Mouse (Mus musculus) midbrain, embryonic 13.5 days (tissue): ENCODE data around the gene Capn5. TPM values are rescaled to one million over a fixed set of nuclear protein-coding genes. Genes with fewer than 3 reads are reported as not detected.

Source experiments
- ATAC-seq: fragments of 200-750 bp; cut with Nextera tagmentation; 2 replicates; pipeline ENCODE4 v1.8.0; 2017; ENCODE audit warnings: mild to moderate bottlenecking, moderate TSS enrichment, moderate library complexity
- H3K27ac ChIP-seq: fragments of 300-500 bp; sonication (generic); 2 replicates; pipeline ENCODE4 v1.5.1; 2015; ENCODE audit warnings: inconsistent platforms, mild to moderate bottlenecking, moderate library complexity
- H3K27me3 ChIP-seq: fragments of 300-500 bp; sonication (generic); 2 replicates; pipeline ENCODE4 v1.6.1; 2015; ENCODE audit warnings: mild to moderate bottlenecking, inconsistent platforms
- H3K36me3 ChIP-seq: fragments of 300-500 bp; sonication (generic); 2 replicates; pipeline ENCODE4 v1.6.1; 2015; ENCODE audit warnings: mild to moderate bottlenecking, inconsistent platforms
- H3K4me1 ChIP-seq: fragments of 300-500 bp; sonication (generic); replicated peaks from 2 replicates; pipeline ENCODE4 v1.6.1; 2015; ENCODE audit warnings: inconsistent platforms
- H3K4me2 ChIP-seq: fragments of 300-500 bp; sonication (generic); replicated peaks from 2 replicates; pipeline ENCODE4 v1.6.1; 2015; ENCODE audit warnings: moderate library complexity, mild to moderate bottlenecking, inconsistent platforms
- H3K4me3 ChIP-seq: fragments of 300-500 bp; sonication (generic); replicated peaks from 2 replicates; pipeline ENCODE4 v1.5.1; 2015; ENCODE audit warnings: mild to moderate bottlenecking, inconsistent platforms
- H3K9ac ChIP-seq: fragments of 300-500 bp; sonication (generic); replicated peaks from 2 replicates; pipeline ENCODE4 v1.6.1; 2015; ENCODE audit warnings: mild to moderate bottlenecking, inconsistent platforms
- H3K9me3 ChIP-seq: fragments of 300-500 bp; sonication (generic); 2 replicates; pipeline ENCODE4 v1.6.1; 2016; ENCODE audit warnings: mild to moderate bottlenecking, inconsistent platforms
- WGBS: fragments of 180-500 bp; shearing (Covaris S2); methylation state at CpG from one replicate; pipeline ENCODE4 v1.1.7; 2015; 5-methylcytosine and 5-hydroxymethylcytosine counted together
- polyA plus RNA-seq: library from polyadenylated mRNA; unstranded; fragments of >200 nt; fragmentation: Nextera tagmentation; extraction: Ambion mirVana; gene quantifications from 2 replicates; pipeline ENCODE4 v1.2.1, GENCODE M21; 2015

The Capn5 gene
- polyA plus RNA-seq, 1 experiment from 2014 or later = 10.1 TPM

GRCm38 (mm10) chr7:98102488-98102887, 75.6 kb downstream of the Capn5 start:
- Histone ChIP-seq H3K4me3 (no peak overlapping the region), H3K9me3 (no peaks in the 10 kb centered on the region), H3K9ac (peak overlapping the region; percentile 65; the same call in 1 of the 2 replicates), H3K27me3 (no peaks in the 10 kb centered on the region), H3K4me1 (peaks cover 23% of the 10 kb centered on the region), H3K36me3 (peaks cover 7% of the 10 kb centered on the region), H3K4me2 (peak overlapping the region; percentile 54), H3K27ac (0 out of 2 replicates have a peak overlapping the region, but pooled peaks have one; percentile 39)
- WGBS = 94% methylated on average over 11 of the region's 11 CpGs
- ATAC-seq = peak; percentile 37

- Histone ChIP-seq H3K9ac (no peak overlapping the region), H3K4me3 (no peak overlapping the region), H3K4me1 (peaks cover 14% of the 10 kb centered on the region), H3K27me3 (no peaks in the 10 kb centered on the region), H3K4me2 (no peak overlapping the region), H3K36me3 (peaks cover 28% of the 10 kb centered on the region), H3K27ac (no peak overlapping the region), H3K9me3 (no peaks in the 10 kb centered on the region)
- ATAC-seq = no peak
- 96% methylated on average over 8 of the region's 8 CpGs for WGBS
Measured at GRCm38 (mm10) chr7:98097557-98097956, 80.5 kb downstream of the Capn5 start.

- Histone ChIP-seq H3K27me3 (no peaks in the 10 kb centered on the region), H3K9ac (no peak overlapping the region), H3K9me3 (no peaks in the 10 kb centered on the region), H3K4me1 (no peaks in the 10 kb centered on the region), H3K27ac (no peak overlapping the region), H3K4me2 (no peak overlapping the region), H3K36me3 (peaks cover 39% of the 10 kb centered on the region), H3K4me3 (no peak overlapping the region)
- 92% methylated on average over 4 of the region's 4 CpGs for WGBS
- ATAC-seq = no peak
Measured at GRCm38 (mm10) chr7:98095852-98096251, 82.2 kb downstream of the Capn5 start.

DNA sequence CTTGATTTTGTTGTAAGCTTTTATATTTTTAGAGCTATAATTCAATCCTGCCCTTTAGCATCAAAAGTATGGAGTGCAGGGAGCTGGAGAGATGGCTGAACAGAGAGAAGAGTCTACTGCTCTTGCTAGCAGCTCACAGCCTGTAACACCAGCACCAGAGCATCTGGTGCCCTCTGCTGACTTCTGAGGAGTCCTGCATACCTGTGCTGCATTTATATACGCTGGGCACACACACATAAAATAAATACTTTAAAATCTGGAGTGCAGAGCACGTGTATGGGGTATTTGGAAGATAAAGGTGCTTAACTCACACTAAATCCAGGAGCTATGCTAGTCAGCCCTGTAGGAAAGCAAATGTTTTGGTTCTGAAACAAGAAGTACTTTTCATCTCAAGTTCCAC, 91.7 kb downstream of the Capn5 start:
- Histone ChIP-seq H3K36me3 (peaks cover 10% of the 10 kb centered on the region; the same call in 1 of the 2 replicates), H3K4me2 (no peak overlapping the region), H3K4me1 (peaks cover 21% of the 10 kb centered on the region), H3K27me3 (no peaks in the 10 kb centered on the region), H3K27ac (no peak overlapping the region), H3K4me3 (no peak overlapping the region), H3K9ac (no peak overlapping the region), H3K9me3 (no peaks in the 10 kb centered on the region)
- WGBS = 44% methylated on average over 2 of the region's 2 CpGs
- no peak for ATAC-seq

DNA sequence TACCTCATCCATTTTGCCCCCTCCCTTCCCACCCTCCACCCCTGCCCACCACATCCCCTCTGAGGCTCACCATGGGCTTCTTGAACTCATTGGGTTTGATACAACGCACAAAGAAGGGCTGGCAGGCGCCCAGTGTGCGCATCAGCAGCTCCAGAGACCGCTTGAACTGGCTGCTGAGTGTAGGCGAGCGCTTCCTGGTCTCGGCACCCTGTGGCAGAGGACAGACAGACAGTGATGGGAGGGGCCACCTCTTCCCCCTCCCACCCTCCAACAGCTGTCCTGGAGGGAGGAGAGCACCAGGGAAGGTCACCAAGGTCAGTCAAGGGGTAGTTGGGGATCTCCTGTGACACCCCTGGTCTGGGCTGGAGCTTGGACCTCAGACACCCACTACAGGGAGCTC, 92.8 kb downstream of the Capn5 start:
- Histone ChIP-seq H3K9ac (no peak overlapping the region), H3K4me3 (no peak overlapping the region), H3K36me3 (peaks cover 4% of the 10 kb centered on the region), H3K9me3 (no peaks in the 10 kb centered on the region), H3K4me2 (no peak overlapping the region), H3K27ac (no peak overlapping the region), H3K27me3 (no peaks in the 10 kb centered on the region), H3K4me1 (peaks cover 21% of the 10 kb centered on the region)
- no peak for ATAC-seq
- WGBS = 82% methylated on average over 7 of the region's 7 CpGs

GRCm38 (mm10) chr7:98084541-98085293, 93.4 kb downstream of the Capn5 start:
- no peak overlapping the region for H3K4me2 ChIP-seq
- H3K9ac ChIP-seq = no peak overlapping the region
- no peak overlapping the region for H3K4me3 ChIP-seq
- 69% methylated on average over 12 of the region's 12 CpGs for WGBS
- peaks cover 21% of the 10 kb centered on the region for H3K4me1 ChIP-seq
- ATAC-seq = no peak
- H3K27me3 ChIP-seq = no peaks in the 10 kb centered on the region
- H3K36me3 ChIP-seq = peaks cover 8% of the 10 kb centered on the region; the same call in 1 of the 2 replicates
- H3K27ac ChIP-seq = no peak overlapping the region
- H3K9me3 ChIP-seq = no peaks in the 10 kb centered on the region

DNA sequence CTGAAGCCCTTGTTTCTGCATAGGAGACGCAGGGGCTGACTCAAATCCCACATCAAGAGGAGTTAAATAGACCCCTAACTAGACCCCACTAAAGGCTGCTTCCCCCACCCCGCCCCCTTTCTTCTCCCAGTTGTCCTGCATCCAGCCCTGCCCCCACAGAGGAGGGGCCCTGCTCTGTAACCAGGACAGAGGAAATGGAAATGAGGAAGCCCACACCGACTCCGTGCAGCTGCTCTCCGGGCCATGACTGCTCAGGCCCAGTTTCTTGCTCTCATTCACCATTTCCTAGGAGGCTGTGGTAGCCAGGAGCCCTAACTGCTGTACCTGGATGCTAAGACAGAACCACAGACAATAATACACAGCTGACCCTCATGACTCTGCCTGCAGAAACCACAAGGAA, 95.7 kb downstream of the Capn5 start:
- H3K9me3 ChIP-seq = no peaks in the 10 kb centered on the region
- H3K27ac ChIP-seq = peak overlapping the region; percentile 68; the same call in 1 of the 2 replicates
- peaks cover 21% of the 10 kb centered on the region for H3K4me1 ChIP-seq
- ATAC-seq = peak; percentile 79
- H3K4me3 ChIP-seq = no peak overlapping the region
- peak overlapping the region; percentile 19; the same call in 1 of the 2 replicates for H3K9ac ChIP-seq
- WGBS = 4% methylated on average over 5 of the region's 5 CpGs
- H3K36me3 ChIP-seq = peaks cover 27% of the 10 kb centered on the region
- no peak overlapping the region for H3K4me2 ChIP-seq
- H3K27me3 ChIP-seq = no peaks in the 10 kb centered on the region

GRCm38 (mm10) chr7:98077453-98077852, 100.6 kb downstream of the Capn5 start:
- H3K27ac ChIP-seq = no peak overlapping the region
- no peak for ATAC-seq
- H3K4me2 ChIP-seq = no peak overlapping the region
- H3K4me1 ChIP-seq = peaks cover 7% of the 10 kb centered on the region
- peaks cover 54% of the 10 kb centered on the region for H3K36me3 ChIP-seq
- 92% methylated on average over 11 of the region's 11 CpGs for WGBS
- H3K27me3 ChIP-seq = no peaks in the 10 kb centered on the region
- no peak overlapping the region for H3K9ac ChIP-seq
- no peaks in the 10 kb centered on the region for H3K9me3 ChIP-seq
- H3K4me3 ChIP-seq = no peak overlapping the region

DNA sequence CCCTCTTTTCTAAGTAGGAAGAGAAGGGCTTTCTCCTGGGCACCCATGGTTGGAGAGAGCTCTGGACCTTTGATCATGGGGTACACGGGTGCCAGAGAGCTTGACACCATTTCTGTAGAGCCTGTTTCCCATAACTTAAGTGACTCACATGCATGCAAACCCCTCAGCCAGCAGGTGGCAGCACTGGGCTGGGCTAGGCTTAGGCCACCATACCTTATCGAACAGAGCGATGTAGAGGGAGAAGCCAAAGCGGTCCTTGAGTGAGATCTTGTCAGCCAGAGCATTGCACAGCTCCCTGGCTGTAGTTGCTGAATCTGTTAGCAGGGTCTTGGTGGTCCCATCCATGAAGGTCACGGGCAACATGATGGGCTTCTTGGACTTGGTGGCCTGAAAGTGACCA, 106.5 kb downstream of the Capn5 start:
- H3K27me3 ChIP-seq = no peaks in the 10 kb centered on the region
- no peak overlapping the region for H3K9ac ChIP-seq
- H3K36me3 ChIP-seq = peaks cover 34% of the 10 kb centered on the region
- peak; percentile 73 for ATAC-seq
- WGBS = 35% methylated on average over 5 of the region's 5 CpGs
- no peak overlapping the region for H3K4me3 ChIP-seq
- H3K9me3 ChIP-seq = no peaks in the 10 kb centered on the region
- H3K4me2 ChIP-seq = no peak overlapping the region
- H3K27ac ChIP-seq = no peak overlapping the region
- no peaks in the 10 kb centered on the region for H3K4me1 ChIP-seq

Other genes with a start within 250 kb of the Capn5 start
- 17.8 and 19.0 TPM in 2 replicates for gene Myo7a, start 58.8 kb downstream of the Capn5 start, polyA plus RNA-seq
- 0.21 and 0.28 TPM in 2 replicates for gene Omp, start 32.8 kb downstream of the Capn5 start, polyA plus RNA-seq
- 0.07 and 0.10 TPM in 2 replicates for gene B3gnt6, start 21.2 kb upstream of the Capn5 start, polyA plus RNA-seq
- gene Acer3, start 142.9 kb upstream of the Capn5 start, polyA plus RNA-seq = 13.6 and 14.9 TPM in 2 replicates
- 6.7 and 7.2 TPM in 2 replicates for gene Tsku, start 183.1 kb upstream of the Capn5 start, polyA plus RNA-seq